ENCODE assay signal across 20 mouse cellular contexts in the genomic region with DNA sequence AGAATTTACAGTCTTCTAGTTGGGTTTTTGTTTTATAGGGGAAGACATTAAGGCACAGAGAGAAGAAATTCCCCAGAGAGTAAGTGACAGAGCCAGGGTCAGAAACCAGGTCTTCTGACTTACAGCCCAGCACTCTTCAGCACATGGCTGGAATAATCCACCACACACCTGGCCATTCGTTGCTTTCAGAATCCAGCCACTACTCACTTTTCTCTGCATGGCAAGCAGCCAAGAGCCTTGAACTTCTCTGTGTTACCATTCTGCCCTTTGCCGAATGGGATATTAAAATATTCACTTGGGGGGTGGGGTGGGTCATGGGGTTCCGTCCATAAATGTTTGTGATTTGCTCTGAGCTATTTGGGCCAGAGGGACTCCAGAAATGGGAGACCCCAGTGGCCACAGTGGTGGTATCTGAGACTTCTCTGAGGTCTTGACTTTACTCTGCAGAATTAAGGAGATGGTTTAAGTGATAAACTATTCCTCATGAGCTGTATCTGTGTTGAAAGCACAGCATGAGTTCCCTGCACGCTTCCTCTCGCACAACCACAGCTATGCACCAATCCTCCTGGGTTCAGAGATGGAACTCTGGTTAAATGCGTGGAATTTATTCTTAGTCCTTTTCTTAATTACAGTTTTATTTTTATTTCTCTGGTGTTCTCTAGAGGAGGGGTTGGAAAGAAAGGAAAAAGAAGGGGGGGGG.
A peak's percentile ranks its signal among the peaks of the same experiment; 100 is the strongest.
DNase-seq lines count a peak whose midpoint lies in the region; ATAC-seq lines count a peak whose summit lies in the region.
"Had no signal": no experiment of that assay in that cellular context is flagged by ENCODE, and none has a peak within 500 bp of the region (broad histone marks: within the 10 kb centered on the region; RNA-seq: fewer than 3 reads in every experiment).

No protein-coding gene starts in this region.

- no peaks in the 10 kb centered on the region for H3K27me3 ChIP-seq in kidney, embryonic 15.5 days
- no peaks in the 10 kb centered on the region for H3K27me3 ChIP-seq in kidney, embryonic 14.5 days (ENCODE audit: control insufficient read depth, insufficient read depth, low read length)
- H3K27me3 ChIP-seq: hindbrain, embryonic 12.5 days had no signal

- H3K27ac ChIP-seq in kidney, embryonic 15.5 days: peak overlapping the region; percentile 54; the same call in 1 of the 2 replicates
- no peak overlapping the region; the same call in 1 of the 2 replicates for H3K27ac ChIP-seq in kidney, embryonic 14.5 days (ENCODE audit: low read depth, low read length)
- H3K27ac ChIP-seq: forebrain, embryonic 10.5 days; hindbrain, embryonic 12.5 days; layer of hippocampus, adult 2 months; midbrain, embryonic 10.5 days; stomach, postnatal 0 days had no signal

- no peaks in the 10 kb centered on the region for H3K36me3 ChIP-seq in kidney, embryonic 15.5 days
- H3K36me3 ChIP-seq in kidney, embryonic 14.5 days (ENCODE audit: control insufficient read depth, insufficient read depth, low read length): no peaks in the 10 kb centered on the region
- H3K36me3 ChIP-seq: forebrain, embryonic 10.5 days; hindbrain, embryonic 12.5 days; midbrain, embryonic 10.5 days had no signal

- 50% methylated on average over 6 of the region's 6 CpGs for WGBS in kidney, embryonic 15.5 days
- 55% methylated on average over 6 of the region's 6 CpGs for WGBS in kidney, embryonic 14.5 days

- H3K4me2 ChIP-seq in kidney, embryonic 15.5 days: no peak overlapping the region
- no peak overlapping the region for H3K4me2 ChIP-seq in kidney, embryonic 14.5 days (replicated peaks; ENCODE audit: low read depth, low read length)
- H3K4me2 ChIP-seq: hindbrain, embryonic 12.5 days had no signal

- H3K9me3 ChIP-seq in kidney, embryonic 15.5 days (replicated peaks): no peaks in the 10 kb centered on the region
- no peaks in the 10 kb centered on the region for H3K9me3 ChIP-seq in kidney, embryonic 14.5 days (ENCODE audit: control insufficient read depth, low read length)
- H3K9me3 ChIP-seq: forebrain, embryonic 10.5 days; hindbrain, embryonic 12.5 days; midbrain, embryonic 10.5 days had no signal

- H3K9ac ChIP-seq in kidney, embryonic 15.5 days: no peak overlapping the region
- no peak overlapping the region for H3K9ac ChIP-seq in kidney, embryonic 14.5 days (ENCODE audit: low read depth, low read length)
- H3K9ac ChIP-seq: hindbrain, embryonic 12.5 days; liver, postnatal 0 days had no signal

- no peak overlapping the region for H3K4me3 ChIP-seq in kidney, embryonic 15.5 days (replicated peaks)
- H3K4me3 ChIP-seq in kidney, embryonic 14.5 days (ENCODE audit: low read length): no peak overlapping the region
- H3K4me3 ChIP-seq: forebrain, embryonic 10.5 days; hindbrain, embryonic 12.5 days; layer of hippocampus, adult 2 months; midbrain, embryonic 10.5 days had no signal

- peaks cover 15% of the 10 kb centered on the region; the same call in 1 of the 2 replicates for H3K4me1 ChIP-seq in kidney, embryonic 15.5 days
- 0 out of 2 replicates have a peak, but pooled peaks cover 5% of the 10 kb centered on the region for H3K4me1 ChIP-seq in kidney, embryonic 14.5 days (ENCODE audit: control insufficient read depth, insufficient read depth, low read length)
- H3K4me1 ChIP-seq: hindbrain, embryonic 12.5 days; midbrain, embryonic 10.5 days had no signal

- DNase-seq in adrenal gland, adult 2 months: peak; percentile 8
- no peak for DNase-seq in adrenal gland, adult 18-20 months (ENCODE audit: low spot score in 2 of 2)
- DNase-seq in brain, adult 2 months (ENCODE audit: low read depth, low spot score): peak; percentile 2
- DNase-seq in kidney, postnatal 25 days: peak; percentile 28 to 45
- no peak for DNase-seq in urinary bladder, postnatal 10 days (ENCODE audit: low spot score)
- no peak for DNase-seq in cerebellum, postnatal 36 days
- DNase-seq: cerebellum, adult 9-11 months; gastrocnemius, postnatal 25 days; liver; liver, postnatal 0 days; lung, postnatal 36 days; right cerebral cortex, postnatal 14 days; thymus, postnatal 36 days had no signal

- peak; percentile 26; the same call in 1 of the 2 replicates for ATAC-seq in kidney, embryonic 15.5 days (replicated peaks; ENCODE audit: low FRiP score)
- ATAC-seq in kidney, embryonic 14.5 days (ENCODE audit: low FRiP score, low TSS enrichment): no peak
- ATAC-seq: liver, postnatal 0 days had no signal

Comparison
In these comparisons a context has a peak if more than half of its experiments do, and no peak if none do; other contexts are left out.
1. DNase-seq: peak in adrenal gland, adult 2 months (single experiment), brain, adult 2 months (single experiment) and kidney, postnatal 25 days (2 of 2); none in adrenal gland, adult 18-20 months (0 of 2), urinary bladder, postnatal 10 days (single experiment) and cerebellum, postnatal 36 days (0 of 2).